Mouse (Mus musculus) bone marrow macrophage, adult 2 months (primary cell): ENCODE data around the gene Lrig3.

ENCODE experiments used
- CTCF ChIP-seq: IDR thresholded peaks from 2 replicates; pipeline ENCODE4 v1.5.1; 2012; ENCODE audit warnings: low read depth, mild to moderate bottlenecking, low read length, moderate library complexity
- POLR2A ChIP-seq: IDR thresholded peaks from 2 replicates; pipeline ENCODE4 v1.6.1; 2012; ENCODE audit warnings: mild to moderate bottlenecking, low read depth, low read length, borderline replicate concordance

DNA sequence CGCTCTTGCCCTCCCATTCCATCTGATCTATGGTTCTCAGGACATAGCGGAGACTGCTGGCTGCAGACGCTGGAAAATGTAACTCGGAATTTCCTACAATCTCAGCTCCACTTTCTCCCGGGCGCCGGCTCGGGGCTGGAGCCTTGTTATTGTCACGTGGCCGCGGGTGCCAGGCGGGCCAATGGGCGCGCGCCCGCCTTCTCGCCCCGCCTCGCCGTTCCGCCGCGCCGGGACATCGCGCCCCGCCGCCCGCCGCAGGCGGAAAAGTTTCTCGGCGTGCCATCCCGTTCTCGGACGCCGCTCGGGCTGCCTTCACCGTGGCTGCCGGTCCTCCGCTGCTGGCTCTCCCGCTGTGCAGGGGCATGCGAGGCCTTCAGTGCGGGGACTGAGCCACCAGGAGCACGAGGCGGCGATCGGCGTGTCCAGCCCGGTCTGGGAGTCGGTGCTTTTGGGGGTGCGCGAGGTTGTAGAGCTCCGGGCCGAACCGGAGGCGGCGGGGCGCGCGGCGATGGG is at the start of gene Lrig3:
- no peak for TF ChIP-seq CTCF
- TF ChIP-seq POLR2A, result no peak
